Mouse (Mus musculus): Measurements from ENCODE around the gene Acad10.
"Not testable (repeated sequence)": the region's sequence is repeated elsewhere in the genome, so short reads cannot be mapped to it uniquely, and the experiment has no call there.

Acad10 gene

GRCm38 (mm10) chr5:121667067-121667466, 6.8 kb upstream of the Acad10 start:
- ChIA-PET POLR2A (interaction anchor here in 2 of 4 experiments (0.6 kb wide), 2 partner anchors 44 to 333 kb away, joined by 3 read pairs; no protein-coding TSS in a partner anchor), CTCF (no interaction called here)

DNA sequence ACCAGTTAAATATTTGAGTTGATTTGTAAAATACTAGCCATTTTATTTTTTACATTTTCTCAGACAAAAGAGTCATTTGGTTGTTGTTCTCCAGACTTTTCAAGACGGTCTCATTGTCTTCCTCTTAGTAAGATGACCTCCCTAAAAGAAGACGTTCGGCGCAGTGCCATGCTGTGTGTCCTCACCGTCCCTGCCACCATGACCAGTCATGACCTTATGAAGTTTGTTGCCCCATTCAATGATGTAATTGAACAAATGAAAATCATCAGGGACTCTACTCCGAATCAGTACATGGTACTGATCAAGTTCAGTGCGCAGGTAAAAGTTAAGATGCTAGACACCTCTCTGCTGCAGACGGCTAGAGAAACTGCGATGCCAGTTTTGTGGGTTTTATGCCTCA, 4.7 kb upstream of the Acad10 start:
- ChIA-PET CTCF (no interaction called here), POLR2A (no interaction called here)

DNA sequence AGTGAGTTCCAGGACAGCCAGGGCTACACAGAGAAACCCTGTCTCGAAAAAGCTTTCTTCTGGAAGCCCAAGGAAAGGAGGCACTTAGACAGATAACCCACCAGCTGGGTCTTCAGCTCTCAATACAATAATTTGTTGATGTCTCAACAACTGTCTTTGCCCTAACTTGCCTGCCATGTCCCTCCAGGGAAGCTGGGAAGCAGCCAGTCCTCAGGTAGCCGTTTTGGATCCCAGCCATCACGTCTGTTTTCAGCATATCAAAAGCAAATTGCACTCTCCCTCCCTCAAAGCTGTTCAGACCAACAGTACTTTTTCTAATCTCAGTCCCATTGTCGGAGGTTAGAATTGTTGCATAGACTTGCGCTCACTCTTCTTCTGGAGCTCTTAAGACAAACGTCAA, 3.8 kb upstream of the Acad10 start:
- ChIA-PET CTCF (no interaction called here), POLR2A (interaction anchor here in 1 of 4 experiments (0.8 to 1.4 kb wide), 2 partner anchors 21 to 44 kb away, joined by 3 to 4 read pairs; no protein-coding TSS in a partner anchor)

- ChIA-PET CTCF (interaction anchor here in 1 of 4 experiments (0.5 kb wide), 1 partner anchor 155 kb away, joined by 8 read pairs; no protein-coding TSS in a partner anchor), POLR2A (interaction anchor here in 2 of 4 experiments (0.7 to 1.4 kb wide), 3 partner anchors 10 to 44 kb away, joined by 3 to 4 read pairs (median 3); no protein-coding TSS in a partner anchor)
Measured at GRCm38 (mm10) chr5:121663456-121663855, 3.1 kb upstream of the Acad10 start.

- POLR2A ChIA-PET: interaction anchor here in 3 of 4 experiments (0.8 to 2.4 kb wide), 13 partner anchors 10 to 175 kb away, joined by 3 to 9 read pairs (median 4); partner anchors contain the start of gene Atxn2 (in 1 of the 3)
- CTCF ChIA-PET: interaction anchor here (0.5 to 2.4 kb wide), 7 partner anchors 9 to 603 kb away, joined by 3 to 16 read pairs (median 3); partner anchors contain the start of gene Tctn1 (in 1 of the 4)
Measured at GRCm38 (mm10) chr5:121661494-121661893, 1.2 kb upstream of the Acad10 start.

DNA sequence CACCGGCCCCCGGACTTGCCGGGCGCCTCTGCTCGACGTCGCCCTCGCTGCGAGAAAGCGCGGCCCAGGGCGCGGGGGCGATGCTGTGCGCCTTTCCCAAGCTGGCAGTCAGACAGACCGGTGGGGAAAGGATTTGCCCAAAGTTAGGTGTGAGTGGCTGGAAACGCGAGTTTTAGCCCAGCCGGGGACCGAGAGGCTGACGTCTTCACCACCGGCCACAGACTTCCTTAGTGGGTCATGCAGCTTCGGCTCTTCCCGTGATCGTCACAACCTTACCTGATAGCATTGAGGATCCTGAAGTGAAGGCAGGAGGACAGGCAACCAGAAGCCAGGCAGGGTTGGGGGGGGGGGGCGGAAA, 562 bp upstream of the Acad10 start:
- ChIA-PET CTCF (interaction anchor here (0.6 to 2.4 kb wide), 10 partner anchors 9 to 584 kb away, joined by 3 to 16 read pairs (median 4); no protein-coding TSS in a partner anchor), POLR2A (interaction anchor here (0.6 to 2.4 kb wide), 26 partner anchors 8 to 394 kb away, joined by 3 to 9 read pairs (median 3); partner anchors contain the start of gene Atxn2 (in 1 of the 4))

GRCm38 (mm10) chr5:121657656-121658055, 2.7 kb downstream of the Acad10 start:
- ChIA-PET POLR2A (interaction anchor here in 1 of 4 experiments (0.6 kb wide), 1 partner anchor 118 kb away, joined by 3 read pairs; no protein-coding TSS in a partner anchor), CTCF (interaction anchor here in 1 of 4 experiments (0.7 kb wide), 1 partner anchor 237 kb away, joined by 4 read pairs; no protein-coding TSS in a partner anchor)

- POLR2A ChIA-PET, CTCF ChIA-PET: not testable (repeated sequence)
Measured at GRCm38 (mm10) chr5:121656866-121657265, 3.4 kb downstream of the Acad10 start.

- ChIA-PET POLR2A (no interaction called here), CTCF (no interaction called here)
Measured at GRCm38 (mm10) chr5:121654526-121654925, 5.8 kb downstream of the Acad10 start.

GRCm38 (mm10) chr5:121649134-121649533, 11.2 kb downstream of the Acad10 start:
- ChIA-PET CTCF (interaction anchor here in 1 of 4 experiments (0.6 kb wide), 1 partner anchor 184 kb away, joined by 4 read pairs; no protein-coding TSS in a partner anchor), POLR2A (interaction anchor here in 3 of 4 experiments (0.6 to 1.6 kb wide), 8 partner anchors 9 to 924 kb away, joined by 3 to 6 read pairs (median 3); partner anchors contain the start of genes Acad10 (in 2 of the 3) and Brap (in 2 of the 3))

- CTCF ChIA-PET: interaction anchor here in 2 of 4 experiments (0.6 to 1.0 kb wide), 3 partner anchors 34 to 113 kb away, joined by 3 to 7 read pairs (median 4); no protein-coding TSS in a partner anchor
Measured at GRCm38 (mm10) chr5:121639601-121640000, 20.7 kb downstream of the Acad10 start.

GRCm38 (mm10) chr5:121637296-121637695, 23.0 kb downstream of the Acad10 start:
- ChIA-PET POLR2A (interaction anchor here in 1 of 4 experiments (0.8 to 1.0 kb wide), 2 partner anchors 18 to 74 kb away, joined by 3 read pairs; partner anchors contain the start of gene Atxn2), CTCF (interaction anchor here in 1 of 4 experiments (1.2 kb wide), 1 partner anchor 159 kb away, joined by 3 read pairs; no protein-coding TSS in a partner anchor)

More at GRCm38 (mm10) chr5:121639601-121640000, 20.7 kb downstream of the Acad10 start:
- POLR2A ChIA-PET: interaction anchor here in 3 of 4 experiments (0.6 to 2.0 kb wide), 9 partner anchors 9 to 182 kb away, joined by 3 to 6 read pairs (median 3); partner anchors contain the start of genes Acad10 (in 3 of the 3), Brap (in 3 of the 3) and Aldh2 (in 1 of the 3)

GRCm38 (mm10) chr5:121634668-121635067, 25.6 kb downstream of the Acad10 start:
- ChIA-PET POLR2A (interaction anchor here (0.5 to 1.0 kb wide), 4 partner anchors 36 to 247 kb away, joined by 3 to 5 read pairs (median 3); no protein-coding TSS in a partner anchor), CTCF (interaction anchor here in 2 of 4 experiments (0.6 to 1.1 kb wide), 2 partner anchors 16 to 348 kb away, joined by 3 read pairs; partner anchors contain the start of gene Acad12 (in 1 of the 2))

- ChIA-PET POLR2A (interaction anchor here in 3 of 4 experiments (0.6 to 1.9 kb wide), 5 partner anchors 12 to 401 kb away, joined by 3 to 7 read pairs (median 3); partner anchors contain the start of gene Acad12 (in 1 of the 3)), CTCF (interaction anchor here (0.6 to 1.9 kb wide), 10 partner anchors 10 to 450 kb away, joined by 3 to 7 read pairs (median 3); no protein-coding TSS in a partner anchor)
Measured at GRCm38 (mm10) chr5:121632804-121633203, 27.5 kb downstream of the Acad10 start.

DNA sequence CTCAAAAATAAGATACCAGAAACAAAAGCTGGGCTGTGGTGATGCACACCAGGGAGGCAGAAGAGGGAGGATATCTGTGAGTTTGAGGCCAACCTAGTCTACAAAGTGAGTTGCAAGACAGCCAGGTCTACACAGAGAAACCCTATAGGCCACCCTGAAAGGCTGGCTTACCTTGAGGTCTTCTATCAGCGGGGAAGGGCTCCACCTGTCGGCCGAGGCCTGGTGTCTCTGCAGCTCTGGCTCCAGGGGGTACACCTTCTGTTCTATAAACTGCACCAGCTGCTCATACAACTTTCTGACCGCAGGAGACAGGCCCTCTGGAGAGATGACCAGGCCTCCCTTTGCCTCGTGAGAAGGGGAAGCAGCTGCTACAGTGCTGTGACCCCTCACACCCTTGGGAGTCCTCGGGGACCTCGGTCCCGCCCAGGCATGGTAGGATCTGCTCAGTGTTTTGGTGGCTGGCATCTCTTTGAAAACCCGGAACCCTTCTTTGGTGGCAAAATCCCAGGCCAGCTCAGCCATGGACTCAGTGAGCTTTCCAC, 29.1 kb downstream of the Acad10 start:
- POLR2A ChIA-PET: not testable (repeated sequence)
- CTCF ChIA-PET: interaction anchor here in 3 of 4 experiments (0.5 to 1.1 kb wide), 4 partner anchors 39 to 632 kb away, joined by 3 read pairs; no protein-coding TSS in a partner anchor

DNA sequence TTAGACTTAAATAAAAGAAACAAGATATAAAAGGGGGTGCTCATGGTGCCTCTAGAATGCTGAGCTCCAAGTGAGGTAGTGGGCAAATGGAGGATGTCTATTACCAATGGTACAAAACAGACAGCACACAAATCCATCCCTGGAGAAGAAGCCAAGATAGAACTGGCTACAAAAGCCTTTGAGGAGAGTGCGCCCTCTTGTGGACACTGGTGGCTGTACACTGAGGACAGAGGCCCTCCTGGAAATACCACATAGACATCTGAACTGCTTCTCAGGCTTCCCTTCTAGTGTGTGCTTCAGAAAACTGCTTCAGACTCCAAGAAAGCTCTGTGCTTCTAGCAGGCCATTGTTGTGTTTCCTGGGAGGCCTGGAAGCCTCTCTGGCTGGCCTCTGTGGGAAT, 32.4 kb downstream of the Acad10 start:
- POLR2A ChIA-PET: interaction anchor here in 1 of 4 experiments (0.7 to 1.0 kb wide), 2 partner anchors 8 to 10 kb away, joined by 3 read pairs; no protein-coding TSS in a partner anchor
- CTCF ChIA-PET: interaction anchor here in 1 of 4 experiments (0.5 kb wide), 1 partner anchor 432 kb away, joined by 3 read pairs; no protein-coding TSS in a partner anchor

- CTCF ChIA-PET: interaction anchor here in 1 of 4 experiments (0.7 kb wide), 1 partner anchor 1284 kb away, joined by 8 read pairs; no protein-coding TSS in a partner anchor
- POLR2A ChIA-PET: interaction anchor here in 1 of 4 experiments (1.0 kb wide), 1 partner anchor 30 kb away, joined by 3 read pairs; the partner anchor contains the start of gene Aldh2
Measured at GRCm38 (mm10) chr5:121623241-121623640, 37.1 kb downstream of the Acad10 start.

GRCm38 (mm10) chr5:121621102-121621501, 39.2 kb downstream of the Acad10 start:
- POLR2A ChIA-PET: interaction anchor here (0.6 to 3.0 kb wide), 7 partner anchors 12 to 593 kb away, joined by 3 to 16 read pairs (median 6); no protein-coding TSS in a partner anchor
- CTCF ChIA-PET: interaction anchor here in 2 of 4 experiments (0.6 to 1.3 kb wide), 2 partner anchors 18 to 22 kb away, joined by 3 to 8 read pairs; no protein-coding TSS in a partner anchor

All from embryonic stem cell, embryonic (primary cell).